Mouse (Mus musculus): ENCODE results near the gene Nup107.
"Not testable (repeated sequence)": the region's sequence is repeated elsewhere in the genome, so short reads cannot be mapped to it uniquely, and the experiment has no call there.

Gene Nup107

GRCm38 (mm10) chr10:117732962-117733592 lies 59.4 kb downstream of the Nup107 start:
- no peak for DNase-seq

GRCm38 (mm10) chr10:117732184-117732583 lies 60.3 kb downstream of the Nup107 start:
- no peak for DNase-seq

GRCm38 (mm10) chr10:117731244-117732101 lies 61.0 kb downstream of the Nup107 start:
- peak; percentile 82 for DNase-seq

- DNase-seq, result no peak
Measured at GRCm38 (mm10) chr10:117730637-117731203, 61.8 kb downstream of the Nup107 start.

- DNase-seq, result no peak
Measured at GRCm38 (mm10) chr10:117730140-117730539, 62.4 kb downstream of the Nup107 start.

DNA sequence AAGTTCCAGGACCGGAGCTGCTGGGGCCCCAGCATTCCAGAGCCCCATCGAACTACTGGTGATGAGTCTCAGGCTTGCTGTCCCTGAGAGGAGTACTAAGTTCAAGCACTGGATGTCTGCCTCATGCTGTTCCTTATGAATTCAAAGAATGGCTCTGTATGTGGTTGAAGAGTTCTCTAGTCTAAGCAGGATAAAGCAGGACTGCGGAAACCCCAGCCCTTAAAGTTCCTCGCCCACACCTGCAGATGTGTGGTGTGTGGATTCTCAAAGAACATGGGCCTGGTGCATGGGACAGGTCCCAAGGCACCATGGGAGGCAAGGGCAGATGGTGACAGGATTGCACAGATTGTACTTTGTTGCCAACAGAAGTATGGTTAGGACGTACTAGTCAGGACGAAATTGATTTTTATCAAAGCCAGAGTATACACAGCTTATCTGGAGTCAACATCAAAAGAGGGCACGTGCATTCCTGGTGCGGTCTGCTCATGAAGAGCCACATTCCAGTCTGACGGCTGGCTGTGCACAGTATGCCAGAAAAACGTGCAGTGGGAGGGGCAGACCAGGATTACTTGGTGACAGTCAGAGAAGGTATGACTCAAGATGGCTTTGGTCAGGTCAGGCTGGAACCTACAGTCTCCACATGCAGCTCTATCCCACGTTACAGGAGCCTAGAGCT lies 63.2 kb downstream of the Nup107 start:
- DNase-seq, result peak; percentile 68

DNA sequence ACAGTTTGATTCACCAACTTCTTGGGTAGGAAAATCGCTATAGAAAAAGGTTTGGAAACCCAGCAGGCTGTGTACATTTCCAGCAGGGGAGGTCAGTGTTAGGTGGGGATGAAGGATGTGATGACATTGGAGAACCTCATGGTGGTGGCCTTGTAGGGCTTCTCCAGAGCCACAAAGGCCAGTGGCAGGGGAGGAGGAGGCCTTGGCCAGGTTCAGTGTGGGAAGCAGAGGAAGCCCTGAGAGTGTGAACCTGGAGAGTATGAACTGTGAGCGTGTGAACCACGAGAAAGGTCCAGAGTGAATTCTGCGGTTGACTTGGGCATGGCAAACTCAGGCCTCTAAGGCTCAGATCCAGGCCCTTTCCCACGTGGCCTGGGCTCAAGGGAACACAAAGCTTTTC lies 63.9 kb downstream of the Nup107 start:
- no peak for DNase-seq

DNA sequence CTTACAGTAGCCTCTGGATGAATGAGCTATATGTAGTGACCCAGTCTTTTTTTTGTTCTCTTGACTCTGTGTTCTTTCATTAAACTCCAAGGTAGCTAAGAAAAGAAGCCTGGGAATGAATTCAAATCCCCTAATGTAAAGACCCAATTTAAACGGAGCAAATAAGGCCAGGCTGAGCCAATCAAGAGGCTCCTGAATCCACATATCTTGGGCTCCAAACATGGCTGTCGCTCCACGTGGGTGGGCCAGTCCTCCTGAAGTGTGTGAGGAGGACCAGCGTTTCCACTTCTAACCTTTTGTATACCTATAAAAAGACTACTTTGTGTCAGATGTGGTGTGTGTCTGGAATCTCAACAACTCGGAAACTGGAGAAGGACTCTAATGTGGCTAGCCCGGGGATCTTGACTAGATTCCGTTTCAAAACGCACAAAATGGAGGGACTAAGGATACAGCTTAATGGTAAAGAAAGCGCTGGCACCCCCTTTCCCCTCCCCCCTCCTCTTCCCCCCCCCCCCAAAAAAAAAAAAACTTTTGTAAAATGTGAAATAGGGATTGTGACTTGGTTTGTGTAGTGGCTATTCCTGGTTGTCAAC lies 64.9 kb downstream of the Nup107 start:
- DNase-seq, result no peak

DNA sequence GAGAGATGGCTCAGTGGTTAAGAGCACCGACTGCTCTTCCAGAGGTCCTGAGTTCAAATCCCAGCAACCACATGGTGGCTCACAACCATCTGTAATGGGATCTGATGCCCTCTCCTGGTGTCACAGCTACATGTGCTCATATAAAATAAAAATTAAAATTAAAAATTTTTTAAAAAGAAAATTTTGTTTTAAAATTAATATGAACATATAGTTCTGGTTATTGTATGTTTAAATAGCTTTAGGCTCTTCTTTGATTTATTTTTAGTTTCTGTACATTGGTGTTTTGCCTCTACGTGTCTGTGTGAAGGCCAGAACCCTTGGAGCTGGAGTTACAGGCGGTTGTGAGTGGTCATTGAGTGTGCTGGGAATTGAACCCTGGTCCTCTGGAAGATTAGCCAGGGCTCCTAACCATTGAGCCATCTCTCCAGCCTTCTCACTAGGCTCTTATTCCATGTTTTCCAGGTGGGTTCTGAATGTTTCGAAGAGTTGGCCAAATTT lies 65.6 kb downstream of the Nup107 start:
- no peak for DNase-seq

GRCm38 (mm10) chr10:117726350-117726749 lies 66.2 kb downstream of the Nup107 start:
- DNase-seq, result no peak

GRCm38 (mm10) chr10:117725671-117726070 lies 66.8 kb downstream of the Nup107 start:
- DNase-seq, result no peak

DNA sequence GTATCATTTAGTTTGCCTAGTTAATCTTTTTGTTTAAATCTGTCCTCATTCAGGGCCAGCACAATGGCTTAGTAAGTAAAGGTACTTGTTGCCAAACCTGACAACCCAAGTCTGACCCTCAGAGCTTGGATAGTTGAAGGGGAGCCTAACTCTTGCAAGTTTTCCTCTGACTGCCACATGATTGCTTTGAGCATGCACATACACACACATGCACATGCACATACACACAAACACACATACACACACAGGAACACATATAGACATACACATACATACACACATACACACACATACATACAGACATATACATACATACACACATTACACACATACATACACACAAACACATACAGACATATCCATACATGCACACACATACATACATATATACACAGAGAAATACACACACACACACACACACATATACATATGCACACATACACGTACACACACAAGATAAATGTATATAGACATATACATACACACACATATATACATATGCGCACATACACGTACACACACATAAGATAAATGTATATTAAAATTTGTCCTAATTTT lies 67.6 kb downstream of the Nup107 start:
- no peak for DNase-seq

DNA sequence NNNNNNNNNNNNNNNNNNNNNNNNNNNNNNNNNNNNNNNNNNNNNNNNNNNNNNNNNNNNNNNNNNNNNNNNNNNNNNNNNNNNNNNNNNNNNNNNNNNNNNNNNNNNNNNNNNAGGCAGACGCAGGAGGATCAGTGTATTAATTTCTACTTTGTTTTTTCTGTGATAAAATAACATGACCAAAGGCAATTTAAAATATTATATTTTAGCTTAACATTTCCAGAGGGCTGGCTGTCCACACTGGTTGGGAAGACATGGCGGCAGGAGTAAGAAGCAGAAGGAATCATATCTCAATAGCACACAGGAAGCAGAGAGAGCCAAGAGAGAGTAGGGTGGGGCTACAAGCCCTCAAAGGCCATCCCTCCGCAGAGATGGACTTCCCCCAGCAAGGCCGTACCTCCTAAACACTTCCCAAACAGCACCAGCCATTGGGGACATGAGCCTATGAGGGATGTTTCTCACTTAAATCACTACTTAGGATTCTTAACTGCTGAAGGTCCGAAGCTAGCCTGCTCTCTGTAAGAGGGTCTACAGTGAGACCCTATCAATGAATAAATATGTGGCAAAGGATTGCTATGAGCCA lies 68.3 kb downstream of the Nup107 start:
- no peak for DNase-seq

GRCm38 (mm10) chr10:117718161-117719119 lies 74.1 kb downstream of the Nup107 start:
- DNase-seq, result peak; percentile 38

DNA sequence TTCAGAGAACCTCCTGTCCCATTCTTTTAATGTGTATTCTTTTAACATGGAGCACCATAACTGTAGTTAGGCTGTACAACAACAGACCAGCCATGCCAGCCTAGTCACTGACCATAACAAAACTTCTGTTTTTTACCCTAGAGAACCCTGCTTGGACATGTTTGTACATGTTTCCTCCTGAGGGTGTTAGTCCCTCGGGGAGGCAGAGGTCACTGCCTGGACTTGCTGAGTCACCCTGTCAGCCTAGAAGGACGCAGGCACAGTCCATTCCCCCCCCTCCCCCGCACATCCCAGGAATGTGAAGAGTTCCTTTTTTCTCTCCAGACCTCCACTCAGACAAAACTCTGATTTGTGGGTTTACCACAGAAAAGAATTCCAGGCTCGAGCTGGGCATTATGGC lies 74.9 kb downstream of the Nup107 start:
- DNase-seq, result peak; percentile 64

DNA sequence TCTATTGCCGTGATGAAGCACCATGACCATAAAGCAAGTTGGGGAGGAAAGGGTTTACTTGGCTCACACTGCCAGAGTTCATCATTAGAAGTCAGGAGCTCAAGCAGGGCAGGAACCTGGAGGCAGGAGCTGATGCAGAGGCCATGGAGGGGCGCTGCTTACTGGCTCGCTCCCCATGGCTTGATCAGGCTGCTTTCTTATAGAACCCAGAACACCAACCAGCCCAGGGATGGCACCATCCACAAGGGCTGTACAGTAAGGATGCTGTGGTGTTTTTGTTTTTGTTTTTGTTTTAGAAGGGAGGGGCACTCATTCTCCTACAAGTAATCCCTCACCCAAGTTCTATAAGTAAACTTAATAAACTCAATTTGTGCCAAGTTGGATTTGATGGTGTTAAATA lies 75.8 kb downstream of the Nup107 start:
- DNase-seq, result no peak

DNA sequence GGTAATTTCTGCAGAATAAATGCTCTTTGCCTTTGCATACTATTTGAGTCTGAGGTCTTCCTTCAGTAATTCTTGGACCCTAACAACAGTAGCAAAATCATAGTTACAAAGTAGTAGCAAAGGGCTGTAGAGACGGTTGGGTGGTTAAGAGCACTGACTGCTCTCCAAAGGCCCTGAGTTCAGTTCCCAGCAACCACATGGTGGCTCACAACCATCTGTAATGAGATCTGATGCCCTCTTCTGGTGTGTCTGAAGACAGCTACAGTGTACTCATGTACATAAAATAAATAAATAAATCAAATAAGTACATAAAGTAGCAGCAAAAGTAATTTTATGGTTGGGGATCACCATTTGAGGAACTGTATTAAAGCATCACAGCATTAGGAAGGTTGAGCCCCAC lies 76.9 kb downstream of the Nup107 start:
- not testable (repeated sequence) for DNase-seq

- no peak for DNase-seq
Measured at GRCm38 (mm10) chr10:117714928-117715500, 77.5 kb downstream of the Nup107 start.

- no peak for DNase-seq
Measured at GRCm38 (mm10) chr10:117714048-117714545, 78.4 kb downstream of the Nup107 start.

GRCm38 (mm10) chr10:117713466-117713865 lies 79.0 kb downstream of the Nup107 start:
- DNase-seq, result no peak

Data from lung, postnatal 10 days (tissue).